Mouse (Mus musculus) forebrain, embryonic 16.5 days (tissue): ENCODE results near the gene Lin7a. TPM values are rescaled to one million over a fixed set of nuclear protein-coding genes. Genes with fewer than 3 reads are reported as not detected.

Source experiments
- ATAC-seq: fragments of 200-750 bp; cut with Nextera tagmentation; 2 replicates; pipeline ENCODE4 v1.8.0; 2017; ENCODE audit warnings: mild to moderate bottlenecking, moderate library complexity
- H3K27ac ChIP-seq: fragments of 300-500 bp; sonication (generic); 2 replicates; pipeline ENCODE4 v1.5.1; 2014; ENCODE audit warnings: low read length, control low read depth
- H3K27me3 ChIP-seq: fragments of 300-500 bp; sonication (generic); replicated peaks from 2 replicates; pipeline ENCODE4 v1.6.1; 2014; ENCODE audit warnings: low read length; ENCODE audit not compliant: control insufficient read depth, insufficient read depth
- H3K36me3 ChIP-seq: fragments of 300-500 bp; sonication (generic); 2 replicates; pipeline ENCODE4 v1.6.1; 2014; ENCODE audit not compliant: control insufficient read depth, insufficient read depth
- H3K4me1 ChIP-seq: fragments of 300-500 bp; sonication (generic); replicated peaks from 2 replicates; pipeline ENCODE4 v1.6.1; 2014; ENCODE audit warnings: low read length; ENCODE audit not compliant: control insufficient read depth, insufficient read depth
- H3K4me2 ChIP-seq: fragments of 300-500 bp; sonication (generic); 2 replicates; pipeline ENCODE4 v1.6.1; 2014; ENCODE audit warnings: mild to moderate bottlenecking, low read length, control low read depth
- H3K4me3 ChIP-seq: fragments of 300-500 bp; sonication (generic); replicated peaks from 2 replicates; pipeline ENCODE4 v1.5.1; 2014; ENCODE audit warnings: mild to moderate bottlenecking, low read length, control low read depth
- H3K9ac ChIP-seq: fragments of 300-500 bp; sonication (generic); replicated peaks from 2 replicates; pipeline ENCODE4 v1.6.1; 2014; ENCODE audit warnings: low read depth, low read length, control low read depth
- H3K9me3 ChIP-seq: fragments of 300-500 bp; sonication (generic); 2 replicates; pipeline ENCODE4 v1.6.1; 2016; ENCODE audit warnings: low read length; ENCODE audit not compliant: control insufficient read depth
- WGBS: fragments of 180-500 bp; shearing (Covaris S2); extraction: QIAGEN DNeasy Blood & Tissue Kit; methylation state at CpG from one replicate; pipeline ENCODE4 v1.1.7; 2014; 5-methylcytosine and 5-hydroxymethylcytosine counted together
- polyA plus RNA-seq: library from polyadenylated mRNA; unstranded; fragments of >200 nt; fragmentation: Nextera tagmentation; extraction: Ambion mirVana; gene quantifications from 2 replicates; pipeline ENCODE4 v1.2.1, GENCODE M21; 2015

Lin7a gene
- polyA plus RNA-seq, 1 experiment from 2014 or later: 18.8 TPM

GRCm38 (mm10) chr10:107339524-107339923 is 68.0 kb downstream of the Lin7a start:
- no peak for ATAC-seq
- no peak overlapping the region for H3K9ac ChIP-seq
- H3K4me3 ChIP-seq: no peak overlapping the region
- H3K9me3 ChIP-seq: no peaks in the 10 kb centered on the region
- 0 out of 2 replicates have a peak, but pooled peaks cover 3% of the 10 kb centered on the region for H3K4me1 ChIP-seq
- no peak overlapping the region for H3K27ac ChIP-seq
- H3K4me2 ChIP-seq: no peak overlapping the region
- H3K27me3 ChIP-seq: no peaks in the 10 kb centered on the region
- WGBS: 84% methylated on average over 3 of the region's 3 CpGs
- no peaks in the 10 kb centered on the region for H3K36me3 ChIP-seq

GRCm38 (mm10) chr10:107341151-107341550 is 69.7 kb downstream of the Lin7a start:
- Histone ChIP-seq H3K36me3 (no peaks in the 10 kb centered on the region), H3K4me3 (no peak overlapping the region), H3K4me1 (0 out of 2 replicates have a peak, but pooled peaks cover 3% of the 10 kb centered on the region), H3K9ac (no peak overlapping the region), H3K9me3 (no peaks in the 10 kb centered on the region), H3K27ac (no peak overlapping the region), H3K27me3 (no peaks in the 10 kb centered on the region), H3K4me2 (no peak overlapping the region)
- 40% methylated on average over 4 of the region's 4 CpGs for WGBS
- peak; percentile 75 for ATAC-seq

- H3K4me1 ChIP-seq: 0 out of 2 replicates have a peak, but pooled peaks cover 3% of the 10 kb centered on the region
- no peaks in the 10 kb centered on the region for H3K27me3 ChIP-seq
- no peak overlapping the region for H3K9ac ChIP-seq
- no peak for ATAC-seq
- no peaks in the 10 kb centered on the region for H3K36me3 ChIP-seq
- WGBS: 66% methylated on average over 3 of the region's 3 CpGs
- H3K9me3 ChIP-seq: no peaks in the 10 kb centered on the region
- H3K4me2 ChIP-seq: no peak overlapping the region
- no peak overlapping the region for H3K27ac ChIP-seq
- no peak overlapping the region for H3K4me3 ChIP-seq
Measured at GRCm38 (mm10) chr10:107344200-107344599, 72.7 kb downstream of the Lin7a start.

GRCm38 (mm10) chr10:107347842-107348241 is 76.4 kb downstream of the Lin7a start:
- no peak overlapping the region for H3K27ac ChIP-seq
- ATAC-seq: no peak
- no peaks in the 10 kb centered on the region for H3K36me3 ChIP-seq
- no peaks in the 10 kb centered on the region for H3K4me1 ChIP-seq
- no peak overlapping the region for H3K4me3 ChIP-seq
- H3K9ac ChIP-seq: no peak overlapping the region
- WGBS: 66% methylated on average over 3 of the region's 3 CpGs
- H3K4me2 ChIP-seq: no peak overlapping the region
- no peaks in the 10 kb centered on the region for H3K27me3 ChIP-seq
- no peaks in the 10 kb centered on the region for H3K9me3 ChIP-seq

GRCm38 (mm10) chr10:107351696-107352485 is 80.4 kb downstream of the Lin7a start:
- H3K36me3 ChIP-seq: no peaks in the 10 kb centered on the region
- 0 out of 2 replicates have a peak, but pooled peaks have one; percentile 54 for ATAC-seq
- no peaks in the 10 kb centered on the region for H3K9me3 ChIP-seq
- WGBS: 66% methylated on average over 6 of the region's 6 CpGs
- H3K9ac ChIP-seq: no peak overlapping the region
- H3K27me3 ChIP-seq: no peaks in the 10 kb centered on the region
- H3K4me2 ChIP-seq: no peak overlapping the region
- H3K4me1 ChIP-seq: no peaks in the 10 kb centered on the region
- H3K27ac ChIP-seq: no peak overlapping the region
- no peak overlapping the region for H3K4me3 ChIP-seq

GRCm38 (mm10) chr10:107353483-107353882 is 82.0 kb downstream of the Lin7a start:
- Histone ChIP-seq H3K4me3 (no peak overlapping the region), H3K36me3 (no peaks in the 10 kb centered on the region), H3K27me3 (no peaks in the 10 kb centered on the region), H3K9ac (no peak overlapping the region), H3K9me3 (no peaks in the 10 kb centered on the region), H3K27ac (no peak overlapping the region), H3K4me2 (no peak overlapping the region), H3K4me1 (no peaks in the 10 kb centered on the region)
- ATAC-seq: no peak
- WGBS: 96% methylated on average over 3 of the region's 3 CpGs

- Histone ChIP-seq H3K4me3 (no peak overlapping the region), H3K27ac (no peak overlapping the region), H3K4me2 (no peak overlapping the region), H3K9ac (no peak overlapping the region), H3K27me3 (no peaks in the 10 kb centered on the region), H3K36me3 (no peaks in the 10 kb centered on the region), H3K4me1 (no peaks in the 10 kb centered on the region), H3K9me3 (no peaks in the 10 kb centered on the region)
- 93% methylated on average over 6 of the region's 6 CpGs for WGBS
- ATAC-seq: no peak
Measured at GRCm38 (mm10) chr10:107358443-107359040, 87.1 kb downstream of the Lin7a start.

GRCm38 (mm10) chr10:107359296-107359695 is 87.8 kb downstream of the Lin7a start:
- no peak overlapping the region for H3K4me3 ChIP-seq
- ATAC-seq: no peak

GRCm38 (mm10) chr10:107361546-107361945 is 90.1 kb downstream of the Lin7a start:
- Histone ChIP-seq H3K27me3 (no peaks in the 10 kb centered on the region), H3K36me3 (no peaks in the 10 kb centered on the region), H3K9me3 (no peaks in the 10 kb centered on the region), H3K4me1 (no peaks in the 10 kb centered on the region), H3K4me3 (no peak overlapping the region), H3K9ac (no peak overlapping the region), H3K27ac (no peak overlapping the region), H3K4me2 (no peak overlapping the region)
- no peak for ATAC-seq
- 54% methylated on average over 4 of the region's 4 CpGs for WGBS

More at GRCm38 (mm10) chr10:107359296-107359695, 87.8 kb downstream of the Lin7a start:
- Histone ChIP-seq H3K27ac (no peak overlapping the region), H3K36me3 (no peaks in the 10 kb centered on the region), H3K4me1 (no peaks in the 10 kb centered on the region), H3K9ac (no peak overlapping the region), H3K27me3 (no peaks in the 10 kb centered on the region), H3K9me3 (no peaks in the 10 kb centered on the region), H3K4me2 (no peak overlapping the region)
